Mouse (Mus musculus): Measurements from ENCODE around the gene Plcxd3. TPM values are rescaled to one million over a fixed set of nuclear protein-coding genes. Genes with fewer than 3 reads are reported as not detected.
"Not testable (repeated sequence)": the region's sequence is repeated elsewhere in the genome, so short reads cannot be mapped to it uniquely, and the experiment has no call there.

Gene Plcxd3
- total RNA-seq, 2 experiments from 2014 or later: 23.3 to 25.2 TPM

GRCm38 (mm10) chr15:4533700-4534099, 158.4 kb downstream of the Plcxd3 start:
- DNase-seq (ENCODE audit: low spot score in 2 of 2): no peak

GRCm38 (mm10) chr15:4559121-4559520, 183.8 kb downstream of the Plcxd3 start:
- DNase-seq (ENCODE audit: low spot score in 2 of 2): no peak

- DNase-seq (ENCODE audit: low spot score in 2 of 2): peak in 1 of 2 experiments; percentile 14
Observed at GRCm38 (mm10) chr15:4561431-4561970, 186.2 kb downstream of the Plcxd3 start.

GRCm38 (mm10) chr15:4595521-4595920, 220.2 kb downstream of the Plcxd3 start:
- DNase-seq (ENCODE audit: low spot score in 2 of 2): not testable (repeated sequence)

- DNase-seq (ENCODE audit: low spot score in 2 of 2): not testable (repeated sequence)
Observed at GRCm38 (mm10) chr15:4598661-4599060, 223.4 kb downstream of the Plcxd3 start.

- DNase-seq (ENCODE audit: low spot score in 2 of 2): not testable (repeated sequence)
Observed at GRCm38 (mm10) chr15:4599331-4599730, 224.0 kb downstream of the Plcxd3 start.

- no peak for DNase-seq (ENCODE audit: low spot score in 2 of 2)
Observed at GRCm38 (mm10) chr15:4605630-4606029, 230.3 kb downstream of the Plcxd3 start.
